Mouse (Mus musculus) erythroblast, embryonic 14.5 days (primary cell): ENCODE measurements around the gene Cacna2d1. TPM values are rescaled to one million over a fixed set of nuclear protein-coding genes. Genes with fewer than 3 reads are reported as not detected.

ENCODE experiments used
- H3K27me3 ChIP-seq: 2 replicates; pipeline ENCODE4 v1.6.1; 2012; ENCODE audit warnings: inconsistent platforms; ENCODE audit not compliant: control insufficient read depth
- H3K36me3 ChIP-seq: 2 replicates; pipeline ENCODE4 v1.6.1; 2012; ENCODE audit warnings: mild to moderate bottlenecking, inconsistent platforms; ENCODE audit not compliant: control insufficient read depth
- H3K4me1 ChIP-seq: 2 replicates; pipeline ENCODE4 v1.6.1; 2012; ENCODE audit warnings: inconsistent platforms; ENCODE audit not compliant: control insufficient read depth
- H3K4me3 ChIP-seq: replicated peaks from 2 replicates; pipeline ENCODE3; 2012; ENCODE audit warnings: moderate library complexity, mild to moderate bottlenecking, inconsistent platforms
- H3K9me3 ChIP-seq: 2 replicates; pipeline ENCODE4 v1.6.1; 2012; ENCODE audit warnings: low read length, inconsistent platforms, mixed read lengths; ENCODE audit not compliant: control insufficient read depth
- GATA1 ChIP-seq: IDR thresholded peaks from 2 replicates; pipeline ENCODE4 v1.6.1; 2012; ENCODE audit warnings: low read length, inconsistent platforms, mixed read lengths
- TAL1 ChIP-seq: IDR thresholded peaks from 3 replicates; pipeline ENCODE4 v1.6.1; 2012; ENCODE audit warnings: low read length, inconsistent platforms, mixed read lengths
- polyA plus RNA-seq: library from polyadenylated mRNA; stranded (reverse); fragments of >175 nt; gene quantifications from 2 replicates; pipeline ENCODE4 v1.2.3, GENCODE M21; 2012

Gene Cacna2d1
- polyA plus RNA-seq, 1 experiment: not detected

DNA sequence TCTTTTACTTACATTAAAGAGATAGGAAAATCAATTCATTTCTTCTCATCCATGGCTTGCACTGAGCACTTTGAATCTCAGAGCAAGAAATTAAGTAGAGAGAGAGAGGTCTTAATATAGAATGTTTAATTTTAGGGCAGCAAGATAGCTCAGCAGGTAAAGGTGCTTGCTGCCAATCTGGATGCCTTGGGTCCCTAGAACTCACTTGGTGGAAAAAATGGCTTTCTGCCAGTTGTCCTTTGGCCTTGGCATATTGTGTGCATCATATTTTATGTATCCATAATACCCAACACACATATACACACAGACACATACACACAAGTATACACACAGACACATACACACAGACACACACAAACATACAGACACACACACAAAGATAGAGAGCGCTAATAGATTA lies 63.3 kb downstream of the Cacna2d1 start:
- Histone ChIP-seq H3K36me3 (no peaks in the 10 kb centered on the region), H3K9me3 (no peaks in the 10 kb centered on the region), H3K4me3 (no peak overlapping the region), H3K4me1 (no peaks in the 10 kb centered on the region), H3K27me3 (no peaks in the 10 kb centered on the region)
- no peak for TF ChIP-seq GATA1

DNA sequence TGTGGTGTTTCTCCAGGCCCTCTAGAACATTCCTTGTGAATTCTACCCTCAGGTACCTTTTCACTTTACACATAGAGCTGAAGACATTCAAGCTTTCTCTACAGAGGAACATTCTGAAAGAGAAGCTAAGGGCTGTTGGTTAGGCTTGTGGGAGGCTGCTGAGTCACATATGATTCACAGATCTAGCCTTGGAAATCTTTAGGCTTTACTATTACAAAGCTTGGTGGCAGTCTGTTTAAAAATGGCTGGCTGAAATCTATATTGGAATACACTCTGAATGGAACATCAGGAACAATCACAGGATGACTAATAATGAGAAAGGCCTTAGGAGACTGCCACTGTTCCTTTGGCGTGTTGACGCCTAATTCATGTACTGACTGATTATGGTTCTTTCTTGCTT lies 66.4 kb downstream of the Cacna2d1 start:
- Histone ChIP-seq H3K36me3 (no peaks in the 10 kb centered on the region), H3K4me1 (no peaks in the 10 kb centered on the region), H3K4me3 (no peak overlapping the region), H3K9me3 (no peaks in the 10 kb centered on the region), H3K27me3 (no peaks in the 10 kb centered on the region)
- TF ChIP-seq GATA1 (no peak), TAL1 (no peak)

GRCm38 (mm10) chr5:16002431-16003063 lies 68.1 kb downstream of the Cacna2d1 start:
- Histone ChIP-seq H3K36me3 (no peaks in the 10 kb centered on the region), H3K4me1 (no peaks in the 10 kb centered on the region), H3K9me3 (no peaks in the 10 kb centered on the region), H3K27me3 (no peaks in the 10 kb centered on the region), H3K4me3 (no peak overlapping the region)
- no peak for TF ChIP-seq GATA1
- no peak for TF ChIP-seq TAL1

DNA sequence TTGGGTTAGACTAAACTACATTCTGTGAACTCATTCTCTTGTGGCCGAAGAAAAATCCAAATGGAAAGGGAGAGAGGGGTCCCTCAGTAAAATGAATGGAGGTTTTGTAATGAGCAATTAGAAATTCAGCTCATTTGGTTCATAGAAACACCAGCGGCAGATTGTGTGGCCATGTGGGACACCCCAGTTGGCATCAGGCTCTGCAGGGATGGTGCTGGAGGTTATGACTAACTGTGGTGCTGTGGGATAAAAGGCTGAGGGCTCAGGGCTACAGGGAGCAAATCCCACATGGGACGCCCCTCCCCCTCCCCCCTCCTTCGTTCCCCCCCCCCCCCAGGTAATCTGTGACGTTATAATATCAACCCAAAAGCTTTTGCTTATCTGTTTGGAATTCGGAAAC lies 69.8 kb downstream of the Cacna2d1 start:
- Histone ChIP-seq H3K4me3 (no peak overlapping the region), H3K9me3 (no peaks in the 10 kb centered on the region), H3K4me1 (no peaks in the 10 kb centered on the region), H3K27me3 (no peaks in the 10 kb centered on the region), H3K36me3 (no peaks in the 10 kb centered on the region)
- no peak for TF ChIP-seq TAL1
- no peak for TF ChIP-seq GATA1

DNA sequence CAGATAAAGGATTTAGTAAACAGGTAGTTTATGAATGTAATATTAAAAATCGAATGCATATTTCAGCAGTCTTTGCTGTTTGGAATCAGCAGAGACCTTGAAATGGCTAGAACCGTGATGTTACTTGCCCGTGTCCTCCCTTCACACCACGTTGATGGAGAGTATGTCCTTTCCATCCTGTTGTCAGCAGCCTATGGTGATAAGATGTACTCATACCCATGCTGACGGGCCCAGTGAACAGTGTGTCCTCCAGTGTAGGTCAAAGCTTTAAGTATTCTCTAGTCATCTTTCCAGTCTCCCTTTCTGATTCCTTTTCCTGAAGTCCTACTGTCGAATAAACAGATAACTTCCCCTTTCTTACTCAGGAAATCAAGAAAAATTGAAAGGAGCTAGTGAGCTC lies 72.5 kb downstream of the Cacna2d1 start:
- no peak for TF ChIP-seq GATA1
- Histone ChIP-seq H3K4me3 (no peak overlapping the region), H3K36me3 (no peaks in the 10 kb centered on the region), H3K4me1 (no peaks in the 10 kb centered on the region), H3K9me3 (no peaks in the 10 kb centered on the region), H3K27me3 (no peaks in the 10 kb centered on the region)

DNA sequence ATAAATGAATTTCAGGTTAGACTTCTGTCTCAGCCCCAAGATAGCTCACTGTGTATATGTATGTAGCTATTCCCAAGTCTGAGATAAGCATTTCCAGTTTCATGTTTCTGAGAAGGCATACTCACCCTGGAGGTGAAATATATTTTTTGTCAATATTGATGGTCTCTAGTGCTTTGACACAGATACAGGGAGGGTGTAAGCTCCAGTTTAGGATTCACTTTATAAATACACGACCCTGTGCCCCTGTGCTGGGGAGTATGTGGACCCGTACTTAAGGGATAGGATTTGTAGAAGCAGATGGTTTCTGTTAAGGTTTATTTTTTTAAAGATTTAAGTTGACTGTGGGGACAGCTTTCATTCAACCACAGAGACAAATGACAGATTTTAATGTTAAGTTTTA lies 79.2 kb downstream of the Cacna2d1 start:
- Histone ChIP-seq H3K27me3 (no peaks in the 10 kb centered on the region), H3K9me3 (no peaks in the 10 kb centered on the region), H3K4me3 (no peak overlapping the region), H3K36me3 (no peaks in the 10 kb centered on the region), H3K4me1 (no peaks in the 10 kb centered on the region)
- TF ChIP-seq TAL1 (no peak), GATA1 (no peak)

GRCm38 (mm10) chr5:16014392-16014791 lies 79.9 kb downstream of the Cacna2d1 start:
- no peaks in the 10 kb centered on the region for H3K9me3 ChIP-seq
- H3K36me3 ChIP-seq: no peaks in the 10 kb centered on the region
- no peak for TF ChIP-seq TAL1
- no peak for TF ChIP-seq GATA1
- no peak overlapping the region for H3K4me3 ChIP-seq
- no peaks in the 10 kb centered on the region for H3K27me3 ChIP-seq
- H3K4me1 ChIP-seq: no peaks in the 10 kb centered on the region

DNA sequence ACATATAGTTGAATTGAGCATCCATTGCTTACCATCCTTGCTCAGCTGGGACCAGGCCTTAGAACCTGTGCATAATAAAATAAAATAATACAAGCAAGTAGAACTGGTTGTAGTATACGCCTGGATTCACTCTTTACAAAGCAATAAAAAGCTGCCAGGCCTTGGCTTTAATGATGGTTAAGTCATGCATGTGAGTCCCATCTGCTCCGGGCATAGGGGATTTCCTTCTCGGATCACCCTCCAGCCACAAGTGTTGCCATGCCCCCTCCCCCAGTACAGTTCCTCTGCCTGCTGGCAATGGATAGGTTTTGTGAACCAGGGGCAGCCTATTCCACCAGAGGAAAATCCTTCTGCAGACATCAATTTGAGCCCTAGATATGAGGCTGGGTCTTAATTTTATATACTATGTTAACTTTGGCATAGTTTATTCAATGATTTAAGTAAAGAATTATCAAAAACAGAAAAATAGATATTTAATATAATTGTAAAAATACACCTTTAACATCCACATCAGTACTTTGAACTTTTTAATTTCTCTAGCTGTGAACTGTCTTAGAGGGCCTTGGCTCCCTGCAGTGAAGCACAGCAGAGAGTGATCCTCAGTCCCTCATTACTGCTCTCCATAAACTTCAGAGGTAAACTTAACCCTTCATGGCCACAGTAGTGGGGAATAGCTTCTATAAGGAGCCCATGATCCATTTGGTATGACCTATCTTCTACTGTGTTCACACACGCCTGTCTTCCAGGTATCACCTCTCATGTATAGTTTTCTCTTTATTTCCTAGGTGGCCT lies 90.3 kb downstream of the Cacna2d1 start:
- TF ChIP-seq GATA1 (no peak), TAL1 (no peak)
- no peaks in the 10 kb centered on the region for H3K4me1 ChIP-seq
- no peaks in the 10 kb centered on the region for H3K27me3 ChIP-seq
- no peaks in the 10 kb centered on the region for H3K36me3 ChIP-seq
- H3K9me3 ChIP-seq: peaks cover 2% of the 10 kb centered on the region; the same call in 1 of the 2 replicates
- no peak overlapping the region for H3K4me3 ChIP-seq

GRCm38 (mm10) chr5:16028881-16029280 lies 94.4 kb downstream of the Cacna2d1 start:
- Histone ChIP-seq H3K9me3 (no peaks in the 10 kb centered on the region), H3K27me3 (no peaks in the 10 kb centered on the region), H3K36me3 (no peaks in the 10 kb centered on the region), H3K4me3 (no peak overlapping the region), H3K4me1 (no peaks in the 10 kb centered on the region)
- no peak for TF ChIP-seq GATA1
- no peak for TF ChIP-seq TAL1
